Mouse (Mus musculus): ENCODE measurements at regions not wholly inside any gene's neighbourhood (a gene's known extent, or its start where the extent isn't known, plus 50 kb on each side); places are given as distances from the start of the nearest gene placed in this dataset.

DNA sequence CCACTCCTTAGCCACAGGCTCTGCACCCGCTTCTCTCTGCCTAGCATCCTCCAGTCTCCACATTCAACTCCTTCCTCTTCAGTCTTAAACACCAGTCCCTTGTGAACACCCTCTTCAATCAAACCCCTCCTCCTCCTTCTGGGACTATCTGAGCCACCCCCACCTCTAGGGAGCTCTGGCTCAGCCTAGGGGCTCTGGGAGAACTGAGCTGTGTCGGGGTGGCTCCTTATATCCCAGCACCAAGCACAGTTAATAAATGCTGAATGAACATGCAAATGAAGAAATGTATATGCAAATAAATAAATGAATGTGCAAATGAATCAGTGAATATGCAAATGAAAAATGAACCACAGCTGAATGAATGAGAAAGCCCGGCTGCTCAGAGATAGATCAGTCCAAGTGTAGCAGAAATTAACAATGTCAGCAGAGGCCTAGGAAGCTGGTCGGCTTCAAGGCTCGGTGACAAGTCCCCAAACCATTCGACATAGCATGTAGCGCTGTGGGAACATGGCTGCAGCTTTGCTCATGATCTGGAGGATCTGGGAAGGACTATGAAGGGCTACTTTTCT, 67.1 kb upstream of the Tnrc6c start:
- no peak for DNase-seq (ENCODE audit: extremely low read depth, insufficient read length, low spot score)

GRCm38 (mm10) chr11:117589006-117589405, 65.1 kb upstream of the Tnrc6c start:
- no peak for DNase-seq (ENCODE audit: extremely low read depth, insufficient read length, low spot score)

DNA sequence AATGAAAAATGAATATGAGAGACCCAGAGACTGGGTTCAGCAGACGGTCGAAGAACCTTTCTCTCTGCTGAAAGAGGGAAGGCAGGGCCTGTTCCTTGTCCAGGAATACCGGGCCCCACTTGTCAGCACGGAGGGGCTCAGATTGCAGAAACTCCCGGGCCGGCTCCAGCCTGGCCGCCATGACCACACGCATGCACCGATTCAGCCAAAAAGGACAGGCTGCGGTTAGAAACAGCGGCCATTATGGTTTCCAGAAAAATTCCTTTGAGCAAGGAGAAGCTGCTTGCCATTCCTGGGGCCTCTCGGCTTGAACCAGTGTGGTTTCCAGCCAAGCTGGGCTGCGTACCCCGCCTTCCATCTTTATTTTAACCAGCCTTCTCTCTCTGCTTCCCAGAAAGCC, 64.7 kb upstream of the Tnrc6c start:
- DNase-seq (ENCODE audit: extremely low read depth, insufficient read length, low spot score) = no peak

GRCm38 (mm10) chr11:117592570-117592969, 61.5 kb upstream of the Tnrc6c start:
- DNase-seq (ENCODE audit: extremely low read depth, insufficient read length, low spot score) = no peak

DNA sequence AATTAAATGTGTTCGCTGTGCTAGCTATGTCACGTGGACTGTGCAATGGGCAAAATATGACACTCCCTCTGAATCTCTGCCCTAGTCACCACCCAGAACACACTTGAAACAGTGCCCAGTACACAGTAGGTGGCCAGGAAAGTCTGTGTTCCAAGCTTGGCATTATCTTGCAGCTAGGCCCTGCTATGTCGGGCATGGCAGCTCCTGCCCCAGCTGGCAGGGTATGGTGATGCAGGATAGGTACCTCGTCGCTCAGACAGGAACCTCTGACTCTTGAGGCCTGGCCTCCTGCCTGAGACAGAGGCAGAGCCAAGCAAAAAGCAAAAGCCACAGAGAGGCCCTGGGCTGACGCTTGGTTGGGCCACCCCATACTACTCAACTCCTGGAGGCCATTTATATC, 57.9 kb upstream of the Tnrc6c start:
- peak; percentile 62 for DNase-seq (ENCODE audit: extremely low read depth, insufficient read length, low spot score)

- no peak for DNase-seq (ENCODE audit: extremely low read depth, insufficient read length, low spot score)
Observed at GRCm38 (mm10) chr11:117597754-117598153, 56.3 kb upstream of the Tnrc6c start.

- no peak for DNase-seq (ENCODE audit: extremely low read depth, insufficient read length, low spot score)
Observed at GRCm38 (mm10) chr11:117598170-117598583, 55.9 kb upstream of the Tnrc6c start.

- DNase-seq (ENCODE audit: extremely low read depth, insufficient read length, low spot score) = no peak
Observed at GRCm38 (mm10) chr11:117598610-117599009, 55.5 kb upstream of the Tnrc6c start.

DNA sequence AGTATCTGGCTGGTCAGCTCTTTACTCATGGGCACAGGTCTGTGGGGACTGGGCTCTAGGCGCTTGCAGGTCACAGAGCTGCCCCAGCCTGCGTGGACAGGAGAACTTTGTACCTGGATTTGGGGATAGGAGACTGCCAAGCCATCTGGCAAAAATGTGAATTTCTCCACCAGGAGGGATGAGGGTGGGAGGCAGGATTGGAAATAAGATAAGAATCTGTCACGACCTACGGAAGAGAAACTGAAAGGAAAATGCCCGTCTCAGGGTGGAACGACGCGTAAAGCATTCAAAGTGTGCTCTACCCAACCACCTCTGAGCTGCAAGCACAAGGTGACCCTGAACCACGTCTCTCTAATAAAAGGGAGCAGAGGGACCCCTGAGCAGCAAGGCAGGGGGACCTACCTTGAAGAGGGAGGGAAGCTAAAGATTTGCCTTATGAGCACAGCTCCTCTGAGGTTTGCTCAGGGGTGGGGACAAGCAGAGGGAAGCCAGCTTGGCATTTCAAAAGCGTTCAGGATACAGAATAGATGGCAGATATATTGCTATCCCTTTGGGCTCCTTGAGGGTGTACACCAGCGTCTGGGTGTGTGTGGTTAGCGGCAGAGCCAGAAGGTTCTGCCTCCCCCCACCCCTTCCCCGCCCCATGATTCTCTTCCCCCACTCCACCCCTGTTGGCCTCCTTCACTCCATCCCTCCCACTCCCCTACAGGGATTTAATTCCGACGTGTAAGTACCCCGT, 54.9 kb upstream of the Tnrc6c start:
- no peak for DNase-seq (ENCODE audit: extremely low read depth, insufficient read length, low spot score)

GRCm38 (mm10) chr11:117599788-117600263, 54.3 kb upstream of the Tnrc6c start:
- DNase-seq (ENCODE audit: extremely low read depth, insufficient read length, low spot score) = no peak

DNA sequence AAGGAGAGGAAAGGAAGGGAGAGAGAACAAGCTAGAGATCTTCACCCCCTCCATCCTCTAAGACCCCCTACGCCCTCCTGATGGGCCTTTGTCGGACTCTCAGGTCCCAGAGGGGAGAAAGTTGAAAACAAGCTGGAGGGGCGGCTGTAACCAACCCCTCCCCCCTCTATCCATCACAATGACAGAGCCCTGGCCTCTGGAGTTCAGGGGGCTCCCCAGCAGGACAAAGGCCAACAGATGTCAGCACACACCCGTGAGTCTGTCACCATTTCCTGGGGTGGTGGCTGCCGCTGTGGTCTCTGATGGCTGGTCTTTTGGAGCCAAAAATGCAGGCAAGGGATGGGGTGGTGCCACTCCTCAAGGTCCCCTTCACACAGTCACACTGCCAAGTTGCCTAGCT, 52.9 kb upstream of the Tnrc6c start:
- no peak for DNase-seq (ENCODE audit: extremely low read depth, insufficient read length, low spot score)

DNA sequence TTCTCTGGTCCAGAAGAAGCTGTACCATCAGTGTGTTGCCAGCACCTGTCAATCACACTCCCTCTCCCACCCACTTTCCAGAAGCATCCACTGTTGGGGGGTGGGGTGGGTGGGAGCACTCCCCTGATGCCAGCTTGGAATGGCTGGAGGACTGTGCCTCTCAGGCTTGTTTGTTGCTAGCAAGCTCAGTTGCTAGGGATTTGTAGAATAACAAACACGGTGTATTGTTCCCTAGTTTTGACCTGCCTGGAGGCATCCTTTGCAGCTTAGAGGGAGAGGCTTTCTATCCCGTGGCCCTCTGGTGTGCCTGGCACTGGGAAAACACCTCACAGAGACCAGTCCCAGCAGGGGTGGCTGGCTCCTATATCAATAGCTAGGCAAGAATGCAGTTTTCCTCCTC, 50.1 kb upstream of the Tnrc6c start:
- DNase-seq (ENCODE audit: extremely low read depth, insufficient read length, low spot score) = no peak
